Mouse (Mus musculus) kidney, adult 18-20 months (tissue): ENCODE results near the gene Slc39a13.
"Not testable (repeated sequence)": the region's sequence is repeated elsewhere in the genome, so short reads cannot be mapped to it uniquely, and the experiment has no call there.

Experiments
- DNase-seq: peaks from one replicate; pipeline ENCODE4 v3.0.0; 2021

The Slc39a13 gene

DNA sequence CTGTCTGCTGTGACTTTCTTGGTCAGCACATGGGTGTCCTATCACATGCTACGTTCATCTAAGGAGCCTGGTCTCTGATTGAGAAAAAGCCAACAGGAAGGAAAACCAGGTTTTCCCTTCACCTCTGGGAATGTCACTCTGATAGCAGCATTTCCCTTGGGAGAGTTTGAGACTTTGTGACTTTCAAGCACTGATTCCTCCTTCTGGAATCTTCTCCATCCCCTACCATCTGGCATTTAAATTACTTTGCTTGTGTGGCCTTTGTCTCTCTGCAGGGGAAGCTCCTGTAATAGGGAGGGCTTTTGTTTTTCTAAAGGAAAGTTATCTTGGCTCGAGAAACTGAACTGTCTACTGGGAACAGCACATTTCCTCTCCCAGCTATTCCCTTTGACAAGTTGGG lies 47.1 kb downstream of the Slc39a13 start:
- no peak for DNase-seq

DNA sequence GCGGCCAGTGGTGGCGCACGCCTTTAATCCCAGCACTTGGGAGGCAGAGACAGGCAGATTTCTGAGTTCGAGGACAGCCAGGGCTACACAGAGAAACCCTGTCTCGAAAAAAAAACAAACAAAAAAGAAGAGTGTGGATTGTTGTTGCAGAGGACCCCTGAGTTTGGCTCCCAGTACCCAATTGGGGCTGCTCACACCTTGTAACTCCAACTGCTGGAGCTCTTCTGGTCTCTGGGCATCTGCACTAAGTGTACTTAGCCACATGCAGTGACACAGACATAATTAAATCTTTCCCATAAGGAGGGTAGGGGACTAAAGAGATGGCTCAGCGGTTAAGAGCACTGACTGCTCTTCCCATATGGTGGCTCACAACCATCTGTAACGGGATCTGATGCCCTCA lies 48.0 kb downstream of the Slc39a13 start:
- DNase-seq = not testable (repeated sequence)

DNA sequence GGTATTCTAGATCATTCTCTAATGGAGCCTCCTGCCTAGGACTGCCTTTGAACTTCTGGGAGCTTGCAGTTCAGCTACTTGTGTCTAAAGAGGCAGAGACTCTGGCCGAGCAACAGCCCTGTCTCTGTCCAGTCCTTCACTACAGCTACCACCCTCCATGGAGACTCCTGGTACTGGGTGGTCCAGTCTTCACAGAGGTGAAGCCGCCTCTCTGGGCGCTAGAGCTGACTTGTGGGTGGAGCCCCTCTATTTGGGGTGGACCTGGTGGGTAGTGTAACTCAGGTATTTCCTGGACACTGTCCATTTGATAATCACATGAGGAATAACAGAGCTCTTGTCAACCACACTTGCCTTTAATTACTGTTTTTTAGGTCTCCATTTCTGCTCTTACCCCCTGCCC lies 50.3 kb downstream of the Slc39a13 start:
- no peak for DNase-seq

DNA sequence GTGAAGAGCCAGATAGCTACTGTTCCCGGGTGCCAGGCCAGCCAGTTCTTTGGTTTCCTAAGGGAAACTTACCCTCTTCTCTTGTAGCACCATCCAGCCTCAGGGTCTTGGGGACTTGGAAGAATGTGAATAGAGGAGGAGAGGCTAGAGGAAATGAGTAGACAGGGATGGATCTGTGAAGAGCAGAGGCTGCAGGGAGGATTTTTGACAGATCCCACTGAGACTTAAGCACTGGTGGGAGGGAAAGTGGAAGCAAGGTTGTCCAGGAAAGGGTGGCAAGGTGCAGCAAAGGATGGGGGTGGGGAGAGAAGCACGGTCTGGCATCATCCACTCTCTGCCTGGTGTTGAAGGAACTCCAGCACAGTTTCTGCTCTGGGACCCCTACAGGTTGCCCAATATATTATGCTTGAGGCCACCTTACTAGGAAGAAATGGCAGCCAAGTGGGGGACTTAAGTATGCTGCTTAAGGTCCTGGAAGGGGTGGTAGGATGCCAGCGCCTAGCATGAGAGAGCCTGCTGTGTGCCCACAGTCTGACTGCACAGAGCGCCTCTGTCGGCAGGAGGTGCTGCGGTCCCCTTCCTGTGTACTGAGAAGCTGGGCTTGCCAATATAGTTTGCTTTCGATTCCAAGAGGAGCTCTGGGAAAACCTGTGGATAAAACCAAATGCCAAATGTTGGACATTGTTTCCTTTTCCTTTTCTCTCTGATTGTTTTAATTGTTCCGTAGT lies 52.0 kb downstream of the Slc39a13 start:
- no peak for DNase-seq

DNA sequence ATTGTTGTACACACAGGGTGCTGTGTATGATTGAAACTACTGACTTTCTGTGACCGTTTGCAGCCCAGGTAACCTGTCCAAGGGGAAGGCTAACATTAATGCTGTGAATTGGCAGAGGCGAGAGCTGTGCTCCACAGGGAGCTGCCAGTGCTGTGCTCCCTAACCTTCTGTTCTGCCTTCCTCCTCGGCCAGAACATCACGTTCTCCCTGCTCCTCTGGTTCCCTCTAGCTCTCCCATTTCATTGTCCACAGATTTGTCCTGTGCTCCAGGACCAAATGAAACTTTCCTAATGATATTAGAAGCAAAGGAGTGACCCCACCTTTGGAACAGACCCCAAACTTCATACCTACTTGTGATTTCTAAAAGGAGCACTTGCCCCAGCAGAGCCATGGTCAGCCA lies 54.8 kb downstream of the Slc39a13 start:
- DNase-seq = peak; percentile 29

DNA sequence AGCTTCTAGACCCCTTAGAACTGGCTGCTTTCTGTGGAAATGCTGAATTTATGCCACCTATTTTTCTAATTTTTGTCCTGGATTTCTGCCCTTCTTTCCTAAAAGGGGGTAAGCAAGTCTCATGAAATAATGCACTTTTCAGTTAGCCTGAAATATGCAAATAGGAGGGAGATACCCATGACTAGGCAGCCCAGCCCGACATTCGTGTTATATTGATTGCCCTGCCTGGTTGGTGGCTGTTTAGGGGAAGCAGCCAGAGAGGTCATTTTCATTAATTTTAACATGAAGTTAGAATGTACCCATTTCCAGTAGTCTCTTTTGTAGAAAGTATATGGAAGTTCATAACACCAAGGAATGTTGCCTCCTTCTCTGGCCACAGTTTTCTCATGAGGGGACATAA lies 56.3 kb downstream of the Slc39a13 start:
- no peak for DNase-seq
